Mouse (Mus musculus) cerebellum, adult 18-20 months (tissue): Measurements from ENCODE around the gene Rgr.
"Not testable (repeated sequence)": the region's sequence is repeated elsewhere in the genome, so short reads cannot be mapped to it uniquely, and the experiment has no call there.

ENCODE experiments used
- DNase-seq, 2 experiments: peaks; one replicate each; pipeline ENCODE4 v3.0.0; 2021

Gene Rgr

GRCm38 (mm10) chr14:37000780-37001179 lies 48.0 kb downstream of the Rgr start:
- not testable (repeated sequence) for DNase-seq

GRCm38 (mm10) chr14:36989784-36990183 lies 59.0 kb downstream of the Rgr start:
- no peak for DNase-seq

DNA sequence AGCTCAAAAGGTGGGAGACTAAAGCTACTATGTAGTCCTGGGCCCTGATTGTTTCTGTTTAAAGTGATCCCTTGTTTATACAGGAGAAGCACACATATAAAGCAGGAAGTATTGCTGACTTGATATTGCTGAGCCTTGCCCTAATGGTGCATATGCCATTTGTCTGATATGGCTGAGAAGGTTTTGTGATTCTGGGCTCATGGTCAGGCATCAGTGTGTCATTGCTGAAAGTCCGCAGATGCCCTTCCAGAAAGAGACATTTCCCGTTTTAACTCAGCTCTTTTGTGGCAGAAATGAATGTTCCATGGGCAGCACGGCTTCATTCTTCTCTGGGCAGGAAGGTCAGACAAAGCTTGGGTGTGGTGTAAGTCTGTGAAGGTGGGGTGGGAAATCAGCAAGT lies 63.1 kb downstream of the Rgr start:
- DNase-seq: no peak
